Mouse (Mus musculus): ENCODE measurements around the gene Vps72. TPM values are rescaled to one million over a fixed set of nuclear protein-coding genes. Genes with fewer than 3 reads are reported as not detected.
A peak's percentile ranks its signal among the peaks of the same experiment; 100 is the strongest.
"Not testable (repeated sequence)": the region's sequence is repeated elsewhere in the genome, so short reads cannot be mapped to it uniquely, and the experiment has no call there.

The Vps72 gene
- total and polyA plus RNA-seq, 2 experiments from 2014 or later, result 52.7 to 121 TPM

- peak; percentile 37 for TF ChIP-seq CTCF (IDR thresholded peaks at IDR 0.05; ENCODE audit: low read depth)
- ATAC-seq; DNase-seq (ENCODE audit: low spot score); H3K4me2 ChIP-seq (ENCODE audit: low read depth, low read length); H3K9ac ChIP-seq (replicated peaks; ENCODE audit: low read length); H3K9me3 ChIP-seq (ENCODE audit: low read length); H3K27me3 ChIP-seq (ENCODE audit: insufficient read depth, low read length); H3K27ac ChIP-seq; H3K4me1 ChIP-seq (ENCODE audit: insufficient read depth, low read length); H3K4me3 ChIP-seq (ENCODE audit: low read length); H3K36me3 ChIP-seq (ENCODE audit: insufficient read depth, low read length): not testable (repeated sequence)
- whole genome bisulfite sequencing, result 91% methylated on average over 2 of the region's 2 CpGs
These were observed 21.6 kb downstream of the Vps72 start for GRCm38 (mm10) chr3:95132389-95132788.

- 54% methylated on average over 11 of the region's 11 CpGs for WGBS
- peak overlapping the region; percentile 71 for H3K9ac ChIP-seq (replicated peaks; ENCODE audit: low read length)
- ATAC-seq, result 0 out of 2 replicates have a peak, but pooled peaks have one; percentile 4
These were observed 22.4 kb downstream of the Vps72 start for GRCm38 (mm10) chr3:95133176-95133575.

GRCm38 (mm10) chr3:95133680-95134101, 22.9 kb downstream of the Vps72 start, which contains the start of the genes Scnm1 and Lysmd1:
Gene Scnm1, minus strand, starts transcription at chr3:95134011.
Gene Lysmd1, plus strand, starts transcription at chr3:95134088.
- WGBS, result under 1% methylated on average over 20 of the region's 20 CpGs
- Histone ChIP-seq H3K36me3 (ENCODE audit: insufficient read depth, low read length) (no peaks in the 10 kb centered on the region), H3K9me3 (ENCODE audit: low read length) (no peaks in the 10 kb centered on the region), H3K27ac (peak within 1 kb of the TSS; percentile 80), H3K4me2 (ENCODE audit: low read depth, low read length) (peak within 1 kb of the TSS; percentile 70), H3K27me3 (ENCODE audit: insufficient read depth, low read length) (no peaks in the 10 kb centered on the region), H3K4me3 (ENCODE audit: low read length) (peak within 1 kb of the TSS; percentile 66), H3K4me1 (ENCODE audit: insufficient read depth, low read length) (no peaks in the 10 kb centered on the region), H3K9ac (replicated peaks; ENCODE audit: low read length) (peak within 1 kb of the TSS; percentile 71)
- peak; percentile 41 for TF ChIP-seq CTCF (IDR thresholded peaks at IDR 0.05; ENCODE audit: low read depth)
- DNase-seq (ENCODE audit: low spot score) (peak; percentile 97), ATAC-seq (peak; percentile 96)

More at GRCm38 (mm10) chr3:95133176-95133575, 22.4 kb downstream of the Vps72 start:
- DNase-seq (ENCODE audit: low spot score), result no peak
- H3K9me3 ChIP-seq (ENCODE audit: low read length), result no peaks in the 10 kb centered on the region
- no peaks in the 10 kb centered on the region for H3K4me1 ChIP-seq (ENCODE audit: insufficient read depth, low read length)
- peak overlapping the region; percentile 59 for H3K4me2 ChIP-seq (ENCODE audit: low read depth, low read length)
- H3K27ac ChIP-seq, result peak overlapping the region; percentile 80; the same call in 1 of the 2 replicates
- no peaks in the 10 kb centered on the region for H3K27me3 ChIP-seq (ENCODE audit: insufficient read depth, low read length)
- no peak for TF ChIP-seq CTCF (IDR thresholded peaks at IDR 0.05; ENCODE audit: low read depth)
- H3K36me3 ChIP-seq (ENCODE audit: insufficient read depth, low read length), result no peaks in the 10 kb centered on the region
- peak overlapping the region; percentile 66 for H3K4me3 ChIP-seq (ENCODE audit: low read length)

- not testable (repeated sequence) for H3K4me2 ChIP-seq (ENCODE audit: low read depth, low read length); H3K36me3 ChIP-seq (ENCODE audit: insufficient read depth, low read length); H3K27ac ChIP-seq; H3K9ac ChIP-seq (replicated peaks; ENCODE audit: low read length); DNase-seq (ENCODE audit: low spot score); H3K9me3 ChIP-seq (ENCODE audit: low read length); H3K4me1 ChIP-seq (ENCODE audit: insufficient read depth, low read length); H3K27me3 ChIP-seq (ENCODE audit: insufficient read depth, low read length)
- H3K4me3 ChIP-seq (ENCODE audit: low read length), result peak overlapping the region; percentile 66
- no CpG with 5 or more reads among the region's 12 CpGs for WGBS
- peak; percentile 52 for ATAC-seq
These were observed 23.3 kb downstream of the Vps72 start for GRCm38 (mm10) chr3:95134133-95134532.

- ATAC-seq (no peak), DNase-seq (ENCODE audit: low spot score) (peak; percentile 21)
- H3K36me3 ChIP-seq (ENCODE audit: insufficient read depth, low read length), result peaks cover under 1% of the 10 kb centered on the region; the same call in 1 of the 2 replicates
- peak overlapping the region; percentile 34 for H3K4me3 ChIP-seq (ENCODE audit: low read length)
- H3K27ac ChIP-seq, result peak overlapping the region; percentile 41; the same call in 1 of the 2 replicates
- no peaks in the 10 kb centered on the region for H3K4me1 ChIP-seq (ENCODE audit: insufficient read depth, low read length)
- 27% methylated on average over 6 of the region's 6 CpGs for WGBS
- peak overlapping the region; percentile 33 for H3K9ac ChIP-seq (replicated peaks; ENCODE audit: low read length)
- no peaks in the 10 kb centered on the region for H3K27me3 ChIP-seq (ENCODE audit: insufficient read depth, low read length)
- H3K4me2 ChIP-seq (ENCODE audit: low read depth, low read length), result peak overlapping the region; percentile 70
- TF ChIP-seq CTCF (IDR thresholded peaks at IDR 0.05; ENCODE audit: low read depth), result no peak
- no peaks in the 10 kb centered on the region for H3K9me3 ChIP-seq (ENCODE audit: low read length)
These were observed 24.2 kb downstream of the Vps72 start for GRCm38 (mm10) chr3:95135023-95135422.

GRCm38 (mm10) chr3:95135433-95136052, 24.7 kb downstream of the Vps72 start:
- Histone ChIP-seq H3K4me3 (ENCODE audit: low read length) (peak overlapping the region; percentile 34), H3K9me3 (ENCODE audit: low read length) (no peaks in the 10 kb centered on the region), H3K4me1 (ENCODE audit: insufficient read depth, low read length) (no peaks in the 10 kb centered on the region), H3K4me2 (ENCODE audit: low read depth, low read length) (peak overlapping the region; percentile 70), H3K27me3 (ENCODE audit: insufficient read depth, low read length) (no peaks in the 10 kb centered on the region), H3K36me3 (ENCODE audit: insufficient read depth, low read length) (peaks cover 6% of the 10 kb centered on the region; the same call in 1 of the 2 replicates), H3K27ac (0 out of 2 replicates have a peak overlapping the region, but pooled peaks have one; percentile 41), H3K9ac (replicated peaks; ENCODE audit: low read length) (no peak overlapping the region)
- ATAC-seq, result no peak
- no peak for DNase-seq (ENCODE audit: low spot score)
- 88% methylated on average over 7 of the region's 7 CpGs for WGBS
- no peak for TF ChIP-seq CTCF (IDR thresholded peaks at IDR 0.05; ENCODE audit: low read depth)

GRCm38 (mm10) chr3:95136336-95136735, 25.5 kb downstream of the Vps72 start:
- H3K36me3 ChIP-seq (ENCODE audit: insufficient read depth, low read length), result peaks cover 6% of the 10 kb centered on the region; the same call in 1 of the 2 replicates
- H3K27me3 ChIP-seq (ENCODE audit: insufficient read depth, low read length), result no peaks in the 10 kb centered on the region
- no peak for TF ChIP-seq CTCF (IDR thresholded peaks at IDR 0.05; ENCODE audit: low read depth)
- DNase-seq (ENCODE audit: low spot score) (no peak), ATAC-seq (no peak)
- H3K9ac ChIP-seq (replicated peaks; ENCODE audit: low read length), result no peak overlapping the region
- no peak overlapping the region for H3K4me3 ChIP-seq (ENCODE audit: low read length)
- WGBS, result 94% methylated on average over 3 of the region's 3 CpGs
- no peak overlapping the region for H3K27ac ChIP-seq
- H3K9me3 ChIP-seq (ENCODE audit: low read length), result no peaks in the 10 kb centered on the region
- no peak overlapping the region for H3K4me2 ChIP-seq (ENCODE audit: low read depth, low read length)
- no peaks in the 10 kb centered on the region for H3K4me1 ChIP-seq (ENCODE audit: insufficient read depth, low read length)

All from hindbrain, postnatal 0 days (tissue).